Mouse (Mus musculus) thymus, postnatal 4 days (tissue): Measurements from ENCODE around the gene Heca.
"Not testable (repeated sequence)": the region's sequence is repeated elsewhere in the genome, so short reads cannot be mapped to it uniquely, and the experiment has no call there.

ENCODE experiments used
- DNase-seq: peaks from one replicate; pipeline ENCODE4 v3.0.0; 2021

Heca gene

DNA sequence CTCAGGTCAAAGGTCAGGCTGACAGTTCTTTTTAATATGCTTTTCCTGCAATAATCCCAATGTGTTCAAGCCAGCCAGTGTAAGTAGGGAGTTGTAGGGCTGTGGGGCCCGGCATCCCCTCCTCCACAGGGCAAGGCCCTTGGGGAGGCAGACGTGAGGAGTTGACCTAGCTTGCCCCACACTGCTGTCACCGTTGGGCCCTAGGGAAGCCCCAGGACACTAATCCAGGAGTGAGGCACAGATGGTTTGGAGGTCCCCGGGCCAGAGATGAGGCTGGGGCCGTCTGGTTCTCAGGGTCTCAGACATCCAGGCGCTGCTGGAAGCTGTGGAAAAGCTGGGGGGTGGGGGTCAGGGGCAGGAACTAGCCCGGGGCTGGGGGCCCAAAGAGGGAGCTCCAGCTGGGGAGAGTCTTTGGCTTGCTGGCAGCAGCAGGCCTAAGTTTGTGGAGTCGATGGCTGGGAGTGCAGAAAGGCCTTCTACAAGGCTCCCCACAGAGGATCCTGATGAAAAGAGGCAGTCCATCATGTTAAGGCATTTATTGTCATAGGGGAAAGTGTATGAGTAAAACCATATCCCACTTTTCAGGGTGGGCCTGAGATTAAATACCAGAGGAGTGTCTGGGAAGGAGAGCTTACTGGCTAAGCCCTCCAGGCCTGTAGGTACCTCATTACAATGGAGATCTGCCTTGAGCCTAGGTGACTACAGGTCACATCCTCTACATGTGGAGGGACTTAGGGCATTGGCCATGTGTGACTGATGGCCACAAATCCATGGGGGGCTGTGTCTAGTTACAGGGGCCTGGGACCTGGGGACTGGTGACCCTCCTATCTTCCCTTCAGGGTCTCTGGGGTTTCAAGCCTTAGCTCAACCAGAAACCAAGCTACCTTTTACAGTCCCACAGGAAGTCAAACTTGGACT lies 69.6 kb downstream of the Heca start:
- DNase-seq: no peak

DNA sequence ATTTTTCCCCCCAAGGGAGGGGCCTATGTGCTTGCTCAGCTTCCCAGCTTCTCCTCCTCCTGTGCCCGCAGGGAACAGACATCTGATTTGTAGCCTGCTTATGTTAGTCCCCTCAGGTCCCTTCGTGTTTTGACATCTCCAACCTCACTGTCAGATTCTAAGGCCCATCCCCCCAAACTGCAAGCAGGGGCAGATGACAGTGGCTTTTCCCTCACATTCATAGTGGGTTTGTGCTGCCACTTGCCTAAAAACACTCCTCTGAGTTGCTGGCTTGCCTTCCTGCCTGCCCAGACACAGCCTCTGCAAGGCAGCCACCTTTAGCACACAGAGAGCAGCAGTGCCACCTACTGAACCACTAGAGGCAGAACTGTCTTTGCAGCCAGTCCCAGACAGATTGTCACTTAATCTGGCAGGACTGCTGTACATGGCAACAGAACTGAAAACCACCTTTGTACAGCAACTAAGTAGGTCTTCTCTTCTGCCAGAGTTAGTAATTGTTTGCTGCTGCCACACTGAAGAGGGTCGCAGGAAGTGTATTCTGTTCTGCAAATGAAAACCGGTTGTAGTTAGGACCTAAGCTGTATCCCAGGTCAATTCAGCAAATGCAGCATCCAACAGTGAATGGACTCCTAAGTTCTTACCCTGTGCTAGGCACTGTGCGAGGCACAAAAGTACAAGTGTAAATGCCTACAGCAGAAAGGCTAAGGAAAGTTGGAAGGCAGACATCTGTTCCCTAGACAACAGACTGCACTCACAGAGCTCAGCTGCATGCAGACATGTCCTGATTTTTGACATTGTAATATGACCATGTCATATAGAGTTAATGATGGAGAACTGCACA lies 77.8 kb downstream of the Heca start:
- peak; percentile 70 for DNase-seq

DNA sequence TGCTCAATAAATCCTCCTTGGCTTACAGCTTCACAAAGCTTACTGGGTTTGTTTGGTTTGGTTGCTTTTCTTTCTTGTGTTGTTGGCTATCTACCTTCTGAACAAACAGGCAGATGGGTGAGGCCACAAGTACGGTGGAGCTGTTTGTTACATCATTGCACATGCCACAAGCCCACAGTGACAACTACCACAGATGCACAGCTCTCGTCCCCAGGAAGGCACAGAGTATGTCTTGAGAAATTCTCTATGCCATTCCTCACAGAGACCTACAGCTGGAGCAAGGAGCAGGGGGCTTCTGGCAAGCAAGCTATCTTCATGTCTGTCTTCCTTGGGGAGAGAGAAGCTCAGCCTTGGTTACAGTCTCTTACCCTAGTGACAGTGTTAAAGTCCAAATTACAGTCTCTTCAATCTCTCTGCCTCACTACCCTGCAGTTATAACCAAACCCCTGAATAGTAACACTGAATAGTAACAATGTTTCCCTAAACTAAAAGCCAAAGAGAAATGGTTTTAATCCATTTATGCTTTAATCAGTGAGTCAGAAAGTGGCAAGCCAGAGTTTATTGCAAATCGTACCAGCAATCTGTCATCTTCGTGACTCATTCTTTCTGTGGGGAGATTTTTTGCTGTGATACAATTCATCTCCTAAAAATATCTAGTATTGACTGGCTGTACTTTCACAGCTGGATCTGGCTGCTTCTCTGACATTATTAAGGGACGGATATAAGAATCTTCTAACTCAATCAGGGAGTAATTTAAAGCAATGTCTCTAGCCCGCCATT lies 87.0 kb downstream of the Heca start:
- DNase-seq: no peak

DNA sequence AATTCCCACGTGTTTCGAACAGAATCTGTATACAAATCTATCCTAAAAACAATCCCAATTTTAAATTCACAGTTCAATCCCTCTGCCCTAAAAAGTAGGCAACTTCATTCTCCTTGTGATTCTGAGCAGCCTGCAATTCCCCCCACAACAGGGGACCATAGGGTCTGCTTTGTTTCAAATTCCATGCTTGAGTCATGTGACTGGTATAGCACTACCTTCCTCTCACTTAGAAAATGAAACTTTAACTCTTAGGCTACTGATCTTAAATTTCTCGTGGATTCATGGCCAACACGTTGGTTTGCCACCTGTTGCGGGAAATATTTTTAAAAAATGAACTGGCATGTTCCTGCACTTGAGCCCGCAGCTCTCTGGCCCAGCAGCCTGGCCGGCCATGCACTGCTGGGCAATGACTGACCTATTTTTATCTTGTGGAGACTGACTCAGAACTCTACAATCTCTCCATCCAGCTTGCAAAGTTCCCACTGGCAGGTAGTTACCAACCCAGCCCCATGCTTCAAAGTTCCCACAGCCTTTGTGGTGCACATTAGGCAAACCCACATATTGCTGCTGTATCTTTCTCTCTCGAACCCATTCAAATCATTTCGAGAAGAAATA lies 90.1 kb downstream of the Heca start:
- DNase-seq: no peak

DNA sequence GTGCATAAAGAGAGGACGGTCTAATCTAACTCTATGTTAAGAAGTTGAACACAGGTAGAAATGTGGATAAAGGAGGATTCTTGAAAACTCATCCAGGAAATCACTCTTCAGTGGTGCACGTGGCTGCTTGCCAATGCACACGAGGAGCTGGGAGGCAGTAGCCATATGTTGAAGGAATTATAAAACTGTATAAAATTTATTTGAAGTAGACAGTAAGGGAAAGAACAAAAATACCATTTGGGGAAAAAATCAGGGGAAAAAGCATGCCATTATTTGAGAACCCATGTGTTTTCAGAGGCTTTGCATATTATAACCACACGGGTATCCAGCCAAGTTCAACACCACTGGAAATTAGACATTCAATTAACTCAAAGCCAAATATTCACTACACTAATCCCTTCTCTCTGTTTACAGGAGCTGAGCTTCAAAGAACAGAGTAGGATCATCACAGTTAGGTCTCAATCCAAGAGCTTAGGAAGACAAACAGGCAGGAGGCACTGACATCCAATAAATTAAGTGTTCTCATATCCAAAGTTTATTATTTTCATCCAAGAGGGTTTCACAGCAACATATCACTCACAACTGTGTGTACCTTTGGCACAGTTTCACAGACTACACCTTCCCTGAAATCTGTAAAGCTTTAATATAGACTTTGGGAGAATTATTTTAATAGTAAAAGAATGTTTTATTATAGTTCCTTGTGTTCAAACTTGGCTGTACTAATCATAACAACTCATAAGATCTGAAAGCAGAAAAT lies 102.9 kb downstream of the Heca start:
- no peak for DNase-seq

DNA sequence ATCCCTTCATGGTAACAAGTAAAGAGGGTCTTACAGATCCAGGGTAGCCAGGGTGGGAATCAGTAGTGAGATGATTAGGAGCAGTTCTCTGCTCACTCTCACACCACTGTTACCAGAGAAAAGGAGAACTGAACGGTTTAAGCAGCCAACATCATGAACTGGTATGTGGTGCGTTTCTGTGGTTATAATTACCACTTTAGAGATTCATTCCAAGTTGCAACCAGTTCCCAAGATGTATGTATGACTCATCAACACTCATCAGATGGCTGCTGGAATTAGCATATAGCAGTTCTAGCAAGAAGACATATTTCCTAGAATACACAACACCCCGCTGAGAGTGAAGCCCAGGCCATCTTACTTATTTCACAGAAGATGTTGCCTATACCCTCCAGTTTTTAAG lies 105.8 kb downstream of the Heca start:
- DNase-seq: no peak

DNA sequence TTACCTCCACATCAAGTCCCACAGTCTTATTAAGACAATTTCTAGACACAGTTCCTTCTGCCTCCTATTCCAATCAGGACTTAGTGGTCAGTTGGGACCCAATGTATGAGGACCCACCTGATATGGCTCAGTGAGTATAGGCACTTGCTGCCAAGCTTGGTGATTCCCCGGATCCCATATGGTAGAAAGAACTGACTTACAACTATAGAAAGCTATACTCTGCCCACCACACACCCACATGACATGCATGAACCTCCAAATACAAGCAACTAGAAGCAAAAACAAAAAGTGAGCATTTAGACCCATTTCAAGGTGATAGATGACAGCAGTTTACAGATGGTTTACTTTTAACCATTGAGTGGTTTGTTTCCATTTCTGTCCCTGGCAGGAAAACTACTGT lies 111.6 kb downstream of the Heca start:
- DNase-seq: no peak

DNA sequence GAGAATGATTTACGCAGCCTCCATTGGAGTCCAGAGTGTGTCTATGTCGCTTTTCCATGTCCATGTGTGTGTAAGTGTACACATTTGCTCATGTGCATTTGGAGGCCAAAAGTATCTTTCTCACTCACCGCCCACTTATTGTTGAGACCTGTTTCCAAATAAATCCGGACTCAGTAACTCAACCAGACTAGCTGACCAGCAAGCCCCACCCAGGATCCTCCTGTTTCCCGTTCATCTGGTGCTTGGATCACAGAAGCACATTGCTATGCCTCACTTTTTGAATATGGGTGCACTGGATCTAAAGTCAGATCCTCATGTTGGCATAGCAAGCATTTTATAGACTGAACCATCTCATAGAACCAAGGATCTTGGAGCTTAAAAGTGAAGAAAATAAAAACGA lies 112.8 kb downstream of the Heca start:
- no peak for DNase-seq

DNA sequence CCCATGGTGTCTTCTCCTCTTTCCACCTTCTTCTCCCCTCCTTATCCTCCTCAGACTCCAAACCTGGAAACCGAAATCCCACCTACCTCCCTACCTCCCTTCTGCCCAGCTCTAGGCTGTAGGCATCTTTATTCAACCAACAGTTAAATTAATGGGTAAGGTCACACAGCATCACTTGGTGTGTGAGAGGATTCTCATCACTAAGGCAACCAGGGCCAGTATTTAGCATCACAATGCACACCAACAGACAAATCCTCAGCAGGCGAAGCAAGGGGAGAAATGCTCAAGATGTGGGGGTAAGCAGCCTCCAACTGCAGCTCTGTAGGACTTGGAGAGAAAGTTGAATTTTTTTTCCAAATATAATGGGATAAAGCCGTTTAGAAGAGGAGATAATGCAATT lies 116.8 kb downstream of the Heca start:
- DNase-seq: no peak

DNA sequence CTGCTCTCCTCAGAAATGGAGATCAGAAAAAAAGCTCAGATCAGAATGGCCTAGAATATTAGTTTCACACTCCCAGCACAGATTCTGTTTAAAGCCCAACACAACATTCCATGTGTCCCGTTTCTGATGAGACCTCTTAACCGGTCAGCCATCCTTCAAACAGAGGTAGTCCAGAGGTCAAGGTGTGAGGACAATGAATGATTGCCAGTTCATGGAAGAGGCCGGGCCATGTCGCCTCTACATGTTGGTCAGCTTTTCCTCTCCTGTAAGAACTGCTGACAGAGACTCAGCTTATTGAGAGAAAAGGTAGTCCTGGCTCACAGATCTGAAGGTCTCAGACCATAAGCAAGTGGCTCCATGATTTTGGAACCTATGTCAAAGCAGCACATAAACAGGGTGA lies 118.7 kb downstream of the Heca start:
- DNase-seq: no peak

DNA sequence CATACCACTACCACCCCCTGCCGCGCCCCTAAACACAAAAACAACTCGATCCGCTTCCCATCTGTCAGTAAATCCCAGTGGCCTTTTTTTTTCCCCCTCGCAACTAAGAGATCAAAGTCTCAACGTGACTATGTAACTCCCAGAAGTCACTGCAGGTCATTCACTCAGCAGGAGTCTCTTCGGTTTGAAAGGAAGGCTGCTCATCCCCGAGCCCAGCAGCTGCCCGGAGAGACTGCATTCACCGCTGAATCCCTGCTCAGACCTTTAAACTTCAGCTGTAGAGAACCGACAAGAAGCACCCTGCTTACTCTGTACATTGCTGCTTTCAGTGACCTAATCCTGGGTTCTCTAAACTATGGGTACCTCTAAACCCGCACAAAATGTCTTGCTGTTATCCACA lies 120.5 kb downstream of the Heca start:
- no peak for DNase-seq

DNA sequence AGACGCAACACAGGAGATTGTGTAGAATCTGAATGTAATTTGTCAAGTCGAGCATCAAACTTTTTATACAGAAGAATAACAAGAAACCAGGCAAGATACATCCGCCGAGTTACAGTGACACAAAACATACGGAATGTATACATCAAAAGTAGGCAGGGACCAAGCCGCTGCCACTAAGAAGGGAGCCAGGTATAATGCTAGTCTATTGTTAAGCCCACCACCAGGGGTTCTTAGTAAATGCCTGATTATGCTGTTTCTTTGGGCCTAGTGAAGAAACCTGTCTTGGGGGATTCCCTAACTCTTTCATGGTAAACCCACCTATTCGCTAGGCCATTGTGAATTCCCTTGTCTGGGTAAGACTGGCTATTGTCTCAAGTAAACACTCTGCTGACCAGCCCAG lies 127.4 kb downstream of the Heca start:
- not testable (repeated sequence) for DNase-seq
